In genomic region chr9:35105438-35105837, GRCm38 (mm10) we compare ENCODE assay signal across 18 mouse cellular contexts. TPM values are rescaled to one million over a fixed set of nuclear protein-coding genes. Genes with fewer than 3 reads are reported as not detected.
DNase-seq lines count a peak whose midpoint lies in the region; ATAC-seq and TF ChIP-seq lines count a peak whose summit lies in the region.
"Had no signal": no experiment of that assay in that cellular context is flagged by ENCODE, and none has a peak within 500 bp of the region (broad histone marks: within the 10 kb centered on the region; RNA-seq: fewer than 3 reads in every experiment).

No protein-coding gene starts in this region.

- H3K79me2 ChIP-seq in heart, adult 2 months (replicated peaks; ENCODE audit: control insufficient read depth, insufficient read depth, low read length) = peaks cover 7% of the 10 kb centered on the region; the same call in 1 of the 2 replicates

- H3K9me3 ChIP-seq in liver, embryonic 14.5 days (ENCODE audit: control insufficient read depth, low read length) = no peaks in the 10 kb centered on the region
- H3K9me3 ChIP-seq in midbrain, embryonic 14.5 days (ENCODE audit: control insufficient read depth, low read length) = no peaks in the 10 kb centered on the region
- H3K9me3 ChIP-seq: limb, embryonic 13.5 days; midbrain, embryonic 15.5 days had no signal

- H3K27ac ChIP-seq in heart, adult 2 months = peak overlapping the region; percentile 15
- peak overlapping the region; percentile 59; the same call in 1 of the 2 replicates for H3K27ac ChIP-seq in layer of hippocampus, adult 2 months
- H3K27ac ChIP-seq in liver, embryonic 14.5 days = peak overlapping the region; percentile 88
- no peak overlapping the region for H3K27ac ChIP-seq in midbrain, embryonic 14.5 days (replicated peaks; ENCODE audit: low read depth, low read length)
- H3K27ac ChIP-seq: hindbrain, embryonic 14.5 days; midbrain, embryonic 15.5 days had no signal

- H3K27me3 ChIP-seq in heart, adult 2 months (ENCODE audit: control insufficient read depth, insufficient read depth, low read length) = no peaks in the 10 kb centered on the region
- H3K27me3 ChIP-seq in liver, embryonic 14.5 days (ENCODE audit: control insufficient read depth, insufficient read depth, low read length) = no peaks in the 10 kb centered on the region
- no peaks in the 10 kb centered on the region for H3K27me3 ChIP-seq in midbrain, embryonic 14.5 days (ENCODE audit: control insufficient read depth, insufficient read depth, low read length)
- H3K27me3 ChIP-seq: CH12.LX; limb, embryonic 13.5 days; midbrain, embryonic 15.5 days had no signal

- no peak for DNase-seq in heart, adult 2 months
- DNase-seq in heart, adult 18-20 months = no peak
- no peak for DNase-seq in layer of hippocampus, adult 2 months (ENCODE audit: low spot score in 2 of 2)
- DNase-seq in layer of hippocampus, adult 9-10 months (ENCODE audit: low spot score) = no peak
- DNase-seq in liver, embryonic 14.5 days (ENCODE audit: low read depth in 3 of 3, low spot score in 3 of 3) = no peak
- no peak for DNase-seq in right cerebral cortex, postnatal 10 days (ENCODE audit: low spot score in 2 of 2)
- DNase-seq in midbrain, embryonic 14.5 days = no peak
- DNase-seq: adrenal gland, adult 8-10 months; cerebellum, adult 11-12 months; cerebellum, postnatal 36 days; gastrocnemius, postnatal 10 days; kidney, postnatal 25 days; retina, postnatal 1 day; thymus, postnatal 25 days had no signal

- peak overlapping the region; percentile 68 for H3K4me2 ChIP-seq in liver, embryonic 14.5 days (ENCODE audit: low read depth)
- no peak overlapping the region for H3K4me2 ChIP-seq in midbrain, embryonic 14.5 days (ENCODE audit: low read length)
- H3K4me2 ChIP-seq: hindbrain, embryonic 14.5 days; limb, embryonic 13.5 days; midbrain, embryonic 15.5 days had no signal

- intact Hi-C loops in heart, adult 2 months (cut with DNase I) = loop anchor here (5.0 kb wide), 2 partner anchors 43 to 58 kb away; no protein-coding TSS in a partner anchor

- H3K36me3 ChIP-seq in heart, adult 2 months (ENCODE audit: control insufficient read depth, insufficient read depth, low read length) = no peaks in the 10 kb centered on the region; the same call in 1 of the 2 replicates
- peaks cover 15% of the 10 kb centered on the region; the same call in 1 of the 2 replicates for H3K36me3 ChIP-seq in liver, embryonic 14.5 days (replicated peaks; ENCODE audit: control insufficient read depth, insufficient read depth, low read depth)
- no peaks in the 10 kb centered on the region for H3K36me3 ChIP-seq in midbrain, embryonic 14.5 days (ENCODE audit: control insufficient read depth, insufficient read depth, low read length)
- H3K36me3 ChIP-seq: midbrain, embryonic 15.5 days had no signal

- no peak overlapping the region for H3K9ac ChIP-seq in heart, adult 2 months (ENCODE audit: low read depth, low read length)
- peak overlapping the region; percentile 4; the same call in 1 of the 2 replicates for H3K9ac ChIP-seq in liver, embryonic 14.5 days (replicated peaks)
- no peak overlapping the region for H3K9ac ChIP-seq in midbrain, embryonic 14.5 days (replicated peaks; ENCODE audit: low read length)
- H3K9ac ChIP-seq: hindbrain, embryonic 14.5 days; midbrain, embryonic 15.5 days had no signal

- ATAC-seq in liver, embryonic 14.5 days (ENCODE audit: insufficient read depth) = no peak
- no peak for ATAC-seq in midbrain, embryonic 14.5 days (ENCODE audit: low FRiP score, low TSS enrichment)
- ATAC-seq: midbrain, embryonic 15.5 days had no signal

- peaks cover 35% of the 10 kb centered on the region for H3K4me1 ChIP-seq in heart, adult 2 months (ENCODE audit: control insufficient read depth, insufficient read depth, low read length)
- H3K4me1 ChIP-seq in liver, embryonic 14.5 days (replicated peaks; ENCODE audit: control insufficient read depth in 2 of 2, insufficient read depth in 2 of 2, low read length in 1 of 2) = peaks cover 45 to 62% of the 10 kb centered on the region in 2 experiments
- H3K4me1 ChIP-seq in midbrain, embryonic 14.5 days (ENCODE audit: control insufficient read depth, insufficient read depth, low read length) = no peaks in the 10 kb centered on the region

- no peak for TF ChIP-seq POLR2A in heart, adult 2 months (IDR thresholded peaks at IDR 0.05; ENCODE audit: insufficient read depth, low read depth, low read length)

- TF ChIP-seq EP300 in heart, adult 2 months (IDR thresholded peaks at IDR 0.05; ENCODE audit: insufficient read depth, low read depth, low read length) = no peak
- TF ChIP-seq EP300 in liver, embryonic 14.5 days (IDR thresholded peaks at IDR 0.05; ENCODE audit: low read depth) = no peak

- TF ChIP-seq CTCF in heart, adult 2 months (IDR thresholded peaks at IDR 0.05) = no peak
- no peak for TF ChIP-seq CTCF in layer of hippocampus, adult 2 months (conservative IDR thresholded peaks at IDR 0.05)
- TF ChIP-seq CTCF in liver, embryonic 14.5 days (IDR thresholded peaks at IDR 0.05; ENCODE audit: low read depth) = no peak

- H3K4me3 ChIP-seq in heart, adult 2 months = no peak overlapping the region
- H3K4me3 ChIP-seq in layer of hippocampus, adult 2 months = no peak overlapping the region
- peak overlapping the region in 1 of 2 experiments; percentile 27; a peak in 1 of 4 replicates for H3K4me3 ChIP-seq in liver, embryonic 14.5 days (ENCODE audit: insufficient read depth in 1 of 2, low read depth in 2 of 2, low read length in 2 of 2)
- H3K4me3 ChIP-seq in midbrain, embryonic 14.5 days (replicated peaks; ENCODE audit: low read depth, low read length) = no peak overlapping the region
- H3K4me3 ChIP-seq: limb, embryonic 13.5 days; midbrain, embryonic 15.5 days had no signal

- 38% methylated on average over 2 of the region's 2 CpGs for WGBS in heart, adult 2 months
- WGBS in liver, embryonic 14.5 days (ENCODE audit: insufficient replicate concordance) = 34% methylated on average over 2 of the region's 2 CpGs
- 69% methylated on average over 2 of the region's 2 CpGs for WGBS in midbrain, embryonic 14.5 days

RNA-seq across cellular contexts. Expression of gene St3gal4, which starts 13.6 kb away (rescaled TPM):
- total RNA-seq in heart, adult 2 months (2021) = 10 to 100 TPM; 26.1 to 29.5 TPM
- 8.6 and 11.9 TPM in 2 replicates for polyA plus RNA-seq in heart, adult 2 months (2012; rRNA removed)
- total RNA-seq in heart, adult 18-20 months (2021) = 10 to 100 TPM; 24.1 to 26.0 TPM
- 10 to 100 TPM; 25.8 to 29.0 TPM for total RNA-seq in layer of hippocampus, adult 2 months (2021)
- 4.6 and 6.0 TPM in 2 replicates for polyA plus RNA-seq in liver, embryonic 14.5 days (2012; rRNA removed)
- polyA plus RNA-seq in liver, embryonic 14.5 days (2014; fragmentation: Nextera tagmentation; extraction: Ambion mirVana) = 17.8 and 19.2 TPM in 2 replicates
- polyA plus RNA-seq in midbrain, embryonic 14.5 days (2014; fragmentation: Nextera tagmentation; extraction: Ambion mirVana) = 11.1 and 12.5 TPM in 2 replicates
